Mouse (Mus musculus): Measurements from ENCODE around the gene Ncapg2.

The Ncapg2 gene

GRCm38 (mm10) chr12:116416514-116416913 lies 11.3 kb downstream of the Ncapg2 start:
- H3K4me1 ChIP-seq (replicated peaks; ENCODE audit: low read depth, low read length), result no peaks in the 10 kb centered on the region
- H3K9me3 ChIP-seq (ENCODE audit: low read length), result no peaks in the 10 kb centered on the region
- TF ChIP-seq NANOG (IDR thresholded peaks at IDR 0.05; ENCODE audit: borderline replicate concordance, low read length) (no peak), CTCF (conservative IDR thresholded peaks at IDR 0.05; ENCODE audit: low read length) (no peak), POU5F1 (IDR thresholded peaks at IDR 0.05; ENCODE audit: borderline replicate concordance, low read length) (no peak)
- H3K27me3 ChIP-seq (ENCODE audit: insufficient read depth, low read length), result no peaks in the 10 kb centered on the region
- no peak overlapping the region for H3K4me3 ChIP-seq (replicated peaks; ENCODE audit: low read length)
- H3K36me3 ChIP-seq (ENCODE audit: insufficient read depth, low read length), result peaks cover 79% of the 10 kb centered on the region

- TF ChIP-seq CTCF (conservative IDR thresholded peaks at IDR 0.05; ENCODE audit: low read length) (no peak), NANOG (IDR thresholded peaks at IDR 0.05; ENCODE audit: borderline replicate concordance, low read length) (no peak), POU5F1 (IDR thresholded peaks at IDR 0.05; ENCODE audit: borderline replicate concordance, low read length) (no peak)
- Histone ChIP-seq H3K4me1 (replicated peaks; ENCODE audit: low read depth, low read length) (no peaks in the 10 kb centered on the region), H3K27me3 (ENCODE audit: insufficient read depth, low read length) (no peaks in the 10 kb centered on the region), H3K4me3 (replicated peaks; ENCODE audit: low read length) (no peak overlapping the region), H3K9me3 (ENCODE audit: low read length) (no peaks in the 10 kb centered on the region), H3K36me3 (ENCODE audit: insufficient read depth, low read length) (peaks cover 86% of the 10 kb centered on the region)
Observed at GRCm38 (mm10) chr12:116421656-116422055, 16.5 kb downstream of the Ncapg2 start.

GRCm38 (mm10) chr12:116425392-116425791 lies 20.2 kb downstream of the Ncapg2 start:
- Histone ChIP-seq H3K36me3 (ENCODE audit: insufficient read depth, low read length) (peaks cover 93% of the 10 kb centered on the region), H3K9me3 (ENCODE audit: low read length) (no peaks in the 10 kb centered on the region), H3K27me3 (ENCODE audit: insufficient read depth, low read length) (no peaks in the 10 kb centered on the region), H3K4me3 (replicated peaks; ENCODE audit: low read length) (no peak overlapping the region), H3K4me1 (replicated peaks; ENCODE audit: low read depth, low read length) (no peaks in the 10 kb centered on the region)
- TF ChIP-seq CTCF (conservative IDR thresholded peaks at IDR 0.05; ENCODE audit: low read length), result no peak
- TF ChIP-seq POU5F1 (IDR thresholded peaks at IDR 0.05; ENCODE audit: borderline replicate concordance, low read length), result no peak
- TF ChIP-seq NANOG (IDR thresholded peaks at IDR 0.05; ENCODE audit: borderline replicate concordance, low read length), result no peak

- TF ChIP-seq CTCF (conservative IDR thresholded peaks at IDR 0.05; ENCODE audit: low read length) (no peak), POU5F1 (IDR thresholded peaks at IDR 0.05; ENCODE audit: borderline replicate concordance, low read length) (no peak), NANOG (IDR thresholded peaks at IDR 0.05; ENCODE audit: borderline replicate concordance, low read length) (no peak)
- no peak overlapping the region for H3K4me3 ChIP-seq (replicated peaks; ENCODE audit: low read length)
- H3K4me1 ChIP-seq (replicated peaks; ENCODE audit: low read depth, low read length), result no peaks in the 10 kb centered on the region
- H3K27me3 ChIP-seq (ENCODE audit: insufficient read depth, low read length), result no peaks in the 10 kb centered on the region
- H3K9me3 ChIP-seq (ENCODE audit: low read length), result no peaks in the 10 kb centered on the region
- H3K36me3 ChIP-seq (ENCODE audit: insufficient read depth, low read length), result peaks cover 78% of the 10 kb centered on the region
Observed at GRCm38 (mm10) chr12:116433742-116434141, 28.5 kb downstream of the Ncapg2 start.

GRCm38 (mm10) chr12:116435232-116435631 lies 30.0 kb downstream of the Ncapg2 start:
- peaks cover 78% of the 10 kb centered on the region for H3K36me3 ChIP-seq (ENCODE audit: insufficient read depth, low read length)
- H3K4me3 ChIP-seq (replicated peaks; ENCODE audit: low read length), result no peak overlapping the region
- TF ChIP-seq POU5F1 (IDR thresholded peaks at IDR 0.05; ENCODE audit: borderline replicate concordance, low read length), result no peak
- H3K9me3 ChIP-seq (ENCODE audit: low read length), result no peaks in the 10 kb centered on the region
- H3K4me1 ChIP-seq (replicated peaks; ENCODE audit: low read depth, low read length), result no peaks in the 10 kb centered on the region
- H3K27me3 ChIP-seq (ENCODE audit: insufficient read depth, low read length), result no peaks in the 10 kb centered on the region

GRCm38 (mm10) chr12:116436125-116436524 lies 30.9 kb downstream of the Ncapg2 start:
- no peaks in the 10 kb centered on the region for H3K9me3 ChIP-seq (ENCODE audit: low read length)
- H3K27me3 ChIP-seq (ENCODE audit: insufficient read depth, low read length), result no peaks in the 10 kb centered on the region
- TF ChIP-seq CTCF (conservative IDR thresholded peaks at IDR 0.05; ENCODE audit: low read length), result no peak
- no peak for TF ChIP-seq POU5F1 (IDR thresholded peaks at IDR 0.05; ENCODE audit: borderline replicate concordance, low read length)
- TF ChIP-seq NANOG (IDR thresholded peaks at IDR 0.05; ENCODE audit: borderline replicate concordance, low read length), result no peak
- H3K4me1 ChIP-seq (replicated peaks; ENCODE audit: low read depth, low read length), result no peaks in the 10 kb centered on the region
- H3K36me3 ChIP-seq (ENCODE audit: insufficient read depth, low read length), result peaks cover 78% of the 10 kb centered on the region
- no peak overlapping the region for H3K4me3 ChIP-seq (replicated peaks; ENCODE audit: low read length)

- TF ChIP-seq POU5F1 (IDR thresholded peaks at IDR 0.05; ENCODE audit: borderline replicate concordance, low read length), result no peak
- TF ChIP-seq NANOG (IDR thresholded peaks at IDR 0.05; ENCODE audit: borderline replicate concordance, low read length), result no peak
- TF ChIP-seq CTCF (conservative IDR thresholded peaks at IDR 0.05; ENCODE audit: low read length), result no peak
- Histone ChIP-seq H3K36me3 (ENCODE audit: insufficient read depth, low read length) (peaks cover 86% of the 10 kb centered on the region), H3K9me3 (ENCODE audit: low read length) (no peaks in the 10 kb centered on the region), H3K4me3 (replicated peaks; ENCODE audit: low read length) (no peak overlapping the region), H3K27me3 (ENCODE audit: insufficient read depth, low read length) (no peaks in the 10 kb centered on the region), H3K4me1 (replicated peaks; ENCODE audit: low read depth, low read length) (no peaks in the 10 kb centered on the region)
Observed at GRCm38 (mm10) chr12:116438591-116438990, 33.4 kb downstream of the Ncapg2 start.

GRCm38 (mm10) chr12:116442184-116442583 lies 37.0 kb downstream of the Ncapg2 start:
- TF ChIP-seq POU5F1 (IDR thresholded peaks at IDR 0.05; ENCODE audit: borderline replicate concordance, low read length) (no peak), NANOG (IDR thresholded peaks at IDR 0.05; ENCODE audit: borderline replicate concordance, low read length) (no peak), CTCF (conservative IDR thresholded peaks at IDR 0.05; ENCODE audit: low read length) (no peak)
- no peaks in the 10 kb centered on the region for H3K4me1 ChIP-seq (replicated peaks; ENCODE audit: low read depth, low read length)

GRCm38 (mm10) chr12:116449536-116449935 lies 44.3 kb downstream of the Ncapg2 start:
- Histone ChIP-seq H3K9me3 (ENCODE audit: low read length) (no peaks in the 10 kb centered on the region), H3K4me1 (replicated peaks; ENCODE audit: low read depth, low read length) (no peaks in the 10 kb centered on the region), H3K27me3 (ENCODE audit: insufficient read depth, low read length) (no peaks in the 10 kb centered on the region), H3K36me3 (ENCODE audit: insufficient read depth, low read length) (peaks cover 79% of the 10 kb centered on the region), H3K4me3 (replicated peaks; ENCODE audit: low read length) (no peak overlapping the region)
- TF ChIP-seq POU5F1 (IDR thresholded peaks at IDR 0.05; ENCODE audit: borderline replicate concordance, low read length) (no peak), NANOG (IDR thresholded peaks at IDR 0.05; ENCODE audit: borderline replicate concordance, low read length) (no peak)

More at GRCm38 (mm10) chr12:116442184-116442583, 37.0 kb downstream of the Ncapg2 start:
- H3K36me3 ChIP-seq (ENCODE audit: insufficient read depth, low read length), result peaks cover 96% of the 10 kb centered on the region
- no peak overlapping the region for H3K4me3 ChIP-seq (replicated peaks; ENCODE audit: low read length)
- no peaks in the 10 kb centered on the region for H3K27me3 ChIP-seq (ENCODE audit: insufficient read depth, low read length)
- no peaks in the 10 kb centered on the region for H3K9me3 ChIP-seq (ENCODE audit: low read length)
